Mouse (Mus musculus): ENCODE results near the gene Rnf141. TPM values are rescaled to one million over a fixed set of nuclear protein-coding genes. Genes with fewer than 3 reads are reported as not detected.

Rnf141 gene
- total RNA-seq, 2 experiments from 2014 or later: 12.7 to 13.7 TPM

GRCm38 (mm10) chr7:110774674-110775073 is 69.6 kb downstream of the Rnf141 start:
- intact Hi-C loops (cut with DNase I; ENCODE audit: low total_unique reads): no loop called here
- no peak for DNase-seq

- DNase-seq: peak; percentile 82
- intact Hi-C loops (cut with DNase I; ENCODE audit: low total_unique reads): no loop called here
Observed at GRCm38 (mm10) chr7:110774077-110774476, 70.2 kb downstream of the Rnf141 start.

- peak; percentile 61 for DNase-seq
- intact Hi-C loops (cut with DNase I; ENCODE audit: low total_unique reads): no loop called here
Observed at GRCm38 (mm10) chr7:110773204-110774002, 70.9 kb downstream of the Rnf141 start.

GRCm38 (mm10) chr7:110772343-110772742 is 71.9 kb downstream of the Rnf141 start:
- intact Hi-C loops (cut with DNase I; ENCODE audit: low total_unique reads): no loop called here
- no peak for DNase-seq

GRCm38 (mm10) chr7:110770949-110771348 is 73.3 kb downstream of the Rnf141 start:
- intact Hi-C loops (cut with DNase I; ENCODE audit: low total_unique reads): no loop called here

GRCm38 (mm10) chr7:110769094-110769493 is 75.2 kb downstream of the Rnf141 start:
- DNase-seq: no peak
- intact Hi-C loops (cut with DNase I; ENCODE audit: low total_unique reads): no loop called here

More at GRCm38 (mm10) chr7:110770949-110771348, 73.3 kb downstream of the Rnf141 start:
- no peak for DNase-seq

- peak; percentile 48 for DNase-seq
- intact Hi-C loops (cut with DNase I; ENCODE audit: low total_unique reads): no loop called here
Observed at GRCm38 (mm10) chr7:110768451-110769064, 75.7 kb downstream of the Rnf141 start.

- intact Hi-C loops (cut with DNase I; ENCODE audit: low total_unique reads): no loop called here
- DNase-seq: no peak
Observed at GRCm38 (mm10) chr7:110768001-110768400, 76.3 kb downstream of the Rnf141 start, which contains the start of gene Ampd3. Gene Ampd3 (plus strand): TSS chr7:110768206.

- no peak for DNase-seq
- intact Hi-C loops (cut with DNase I; ENCODE audit: low total_unique reads): no loop called here
Observed at GRCm38 (mm10) chr7:110762605-110763180, 81.6 kb downstream of the Rnf141 start.

- intact Hi-C loops (cut with DNase I; ENCODE audit: low total_unique reads): no loop called here
- DNase-seq: no peak
Observed at GRCm38 (mm10) chr7:110756440-110756839, 87.8 kb downstream of the Rnf141 start.

GRCm38 (mm10) chr7:110753926-110754330 is 90.3 kb downstream of the Rnf141 start:
- intact Hi-C loops (cut with DNase I; ENCODE audit: low total_unique reads): no loop called here
- peak; percentile 33 for DNase-seq

GRCm38 (mm10) chr7:110753310-110753709 is 90.9 kb downstream of the Rnf141 start:
- no peak for DNase-seq
- intact Hi-C loops (cut with DNase I; ENCODE audit: low total_unique reads): no loop called here

GRCm38 (mm10) chr7:110751634-110752033 is 92.6 kb downstream of the Rnf141 start:
- DNase-seq: no peak
- intact Hi-C loops (cut with DNase I; ENCODE audit: low total_unique reads): no loop called here

- intact Hi-C loops (cut with DNase I; ENCODE audit: low total_unique reads): no loop called here
- DNase-seq: no peak
Observed at GRCm38 (mm10) chr7:110750834-110751233, 93.4 kb downstream of the Rnf141 start.

Small RNA genes lying within 50 kb of the gene (microRNA-seq; reads per million reads assigned to microRNA genes)
- 0 reads per million in 2 experiments for gene Gm47282

Other genes starting within 250 kb of the Rnf141 start
- gene Sbf2, start 229.5 kb downstream of the Rnf141 start, total RNA-seq (2021): 10 to 100 TPM; 19.4 to 21.5 TPM
- gene Adm, start 216.8 kb downstream of the Rnf141 start, total RNA-seq (2021): 1 to 10 TPM; 5.6 to 6.1 TPM
- gene Ampd3, start 76.3 kb downstream of the Rnf141 start, total RNA-seq (2021): 1 to 10 TPM; 6.6 to 7.7 TPM
- gene Lyve1, start 18.8 kb upstream of the Rnf141 start, total RNA-seq (2021): 10 to 100 TPM; 10.4 to 11.9 TPM
- gene Mrvi1, start 138.0 kb upstream of the Rnf141 start, total RNA-seq (2021): 10 to 100 TPM in 1 of 2 experiments, 1 to 10 TPM in 1; 6.3 to 10.1 TPM
- gene Ctr9, start 184.5 kb upstream of the Rnf141 start, total RNA-seq (2021): 10 to 100 TPM; 15.5 to 16.9 TPM
- gene Eif4g2, start 238.6 kb upstream of the Rnf141 start, total RNA-seq (2021): 100 to 1,000 TPM; 561 to 606 TPM

Data from gastrocnemius, postnatal 14 days (tissue).